Mouse (Mus musculus) ovary, adult 18-20 months (tissue): ENCODE measurements around the gene Tmem59.

Experiments
- DNase-seq: peaks from one replicate; pipeline ENCODE4 v3.0.0; 2022; ENCODE audit warnings: low spot score, mixed read lengths

Gene Tmem59

DNA sequence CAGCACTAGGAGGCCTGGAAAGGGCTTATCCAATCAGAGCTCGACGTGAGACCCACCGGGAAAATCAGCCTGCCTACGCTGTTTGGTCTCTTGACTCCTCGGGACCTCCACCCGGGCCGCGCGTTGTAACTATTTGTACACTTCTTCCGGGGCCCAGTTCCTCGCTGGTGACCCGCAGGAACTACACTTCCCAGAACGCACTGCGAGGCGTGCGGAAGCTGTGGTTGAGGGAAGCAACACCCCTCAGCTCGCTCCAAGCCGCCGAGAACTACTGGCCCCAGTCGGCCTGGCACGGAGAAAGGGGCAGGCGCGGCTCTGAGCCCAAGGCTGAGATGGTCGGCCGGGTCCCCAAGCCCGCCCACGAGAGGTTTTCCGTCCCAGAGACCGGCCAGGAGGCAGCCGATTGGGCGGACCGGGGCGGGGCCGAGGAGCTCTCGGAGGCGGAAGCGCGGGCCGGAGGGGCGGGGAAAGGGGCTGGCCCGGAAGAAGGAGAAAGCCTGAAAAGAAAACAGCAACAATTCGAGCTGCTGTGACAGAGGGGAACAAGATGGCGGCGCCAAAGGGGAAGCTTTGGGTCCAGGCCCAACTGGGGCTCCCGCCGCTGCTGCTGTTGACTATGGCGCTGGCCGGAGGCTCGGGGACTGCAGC lies at the start of gene Tmem59:
TSS of gene Tmem59 (plus strand) at position 218 of the 648 bp plus-strand sequence.
- DNase-seq = peak; percentile 98

DNA sequence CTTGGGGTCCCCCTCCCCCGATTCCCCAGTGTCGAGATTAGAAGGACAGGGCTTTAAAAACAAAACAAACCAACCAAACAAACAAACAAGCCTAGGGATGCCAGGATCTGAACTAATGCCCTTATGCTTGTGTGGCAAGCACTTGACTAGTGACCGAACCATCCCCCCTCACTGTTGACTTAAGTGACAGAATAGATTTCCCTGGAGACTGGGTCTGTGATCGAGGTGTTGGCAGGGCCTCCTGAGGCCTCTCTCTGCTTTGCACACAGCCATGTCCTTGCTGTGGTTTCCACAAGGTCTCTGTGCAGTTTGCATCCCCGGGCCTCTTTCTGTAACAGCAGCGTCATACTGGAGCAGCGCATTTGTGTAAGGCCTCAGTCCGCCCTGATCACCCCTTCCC lies 48.8 kb upstream of the Tmem59 start:
- no peak for DNase-seq

DNA sequence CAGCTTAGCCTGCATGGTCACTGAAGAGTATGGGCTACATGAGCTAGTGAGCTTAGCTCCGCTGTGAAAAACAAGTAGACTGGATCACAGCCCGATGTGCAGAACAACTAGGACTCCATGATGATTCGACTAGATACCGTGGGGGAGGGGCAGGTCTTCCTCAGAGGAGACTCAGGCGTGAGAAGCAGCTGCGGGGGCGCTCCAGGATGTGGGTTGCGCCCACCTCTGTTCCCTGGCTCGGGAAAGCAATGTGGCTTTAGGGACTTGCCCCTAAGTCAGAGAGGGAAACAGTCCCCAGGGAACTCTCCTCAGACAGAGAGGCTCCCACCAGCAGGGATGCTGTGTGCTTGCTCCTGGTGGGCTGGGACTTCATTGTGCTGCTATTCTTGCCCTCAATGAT lies 47.7 kb upstream of the Tmem59 start:
- DNase-seq = no peak

DNA sequence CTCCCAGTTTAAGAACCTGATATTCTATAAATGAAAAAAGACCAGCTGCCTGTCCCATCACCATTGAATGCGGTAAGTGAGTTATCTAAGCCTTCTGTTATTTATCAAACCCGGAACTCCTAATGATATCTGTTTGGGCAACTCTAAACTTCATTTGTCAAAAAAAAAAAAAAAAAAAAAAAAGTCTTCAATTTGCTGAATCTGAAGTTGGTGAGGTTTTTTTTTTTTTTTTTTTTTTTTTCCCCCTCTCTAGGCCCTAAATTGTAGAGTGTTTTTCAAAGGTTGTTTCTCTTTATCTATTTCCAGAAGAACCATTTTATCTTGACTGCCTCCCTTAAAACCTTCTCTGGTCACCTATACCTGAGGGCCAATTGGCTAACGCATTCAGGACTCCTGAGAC lies 43.3 kb upstream of the Tmem59 start:
- no peak for DNase-seq

DNA sequence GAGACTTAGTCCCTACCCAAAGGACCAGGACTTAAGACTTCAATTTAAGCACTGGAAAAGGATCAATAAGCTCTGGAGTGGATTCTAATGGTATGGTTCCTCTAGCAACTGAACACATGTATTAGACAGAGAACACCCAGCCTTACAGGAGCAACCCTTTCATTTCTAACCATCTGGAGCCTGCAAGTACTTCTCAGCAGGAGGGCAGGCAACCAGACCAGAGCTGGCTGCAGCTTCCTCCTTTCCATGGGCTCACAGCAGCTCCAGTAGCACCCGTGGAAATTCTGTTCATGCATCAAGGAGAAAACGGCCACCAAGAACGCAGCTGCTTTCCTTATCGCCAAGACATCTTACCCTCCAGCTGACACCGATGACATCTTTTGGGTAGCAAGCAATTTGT lies 42.5 kb upstream of the Tmem59 start:
- no peak for DNase-seq

DNA sequence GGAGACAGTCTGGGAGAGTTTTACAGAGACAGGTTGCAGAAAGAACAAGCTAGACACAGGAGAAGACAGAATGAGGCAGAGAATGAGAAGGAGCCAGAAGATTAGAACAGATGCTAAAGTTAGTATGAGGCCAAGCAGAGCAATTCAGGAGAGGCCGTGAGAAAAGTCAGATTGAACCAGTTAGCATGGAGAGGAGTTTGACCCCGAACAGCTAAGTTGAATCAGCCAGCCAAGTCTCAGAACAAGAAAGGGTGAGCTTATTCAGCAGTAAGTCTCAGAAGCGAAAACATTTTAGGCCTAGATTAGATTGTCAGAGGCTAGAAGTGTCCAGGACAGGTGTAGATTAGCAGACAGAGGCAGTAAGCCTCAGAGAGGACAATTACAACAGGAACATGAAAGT lies 41.7 kb upstream of the Tmem59 start:
- DNase-seq = no peak

DNA sequence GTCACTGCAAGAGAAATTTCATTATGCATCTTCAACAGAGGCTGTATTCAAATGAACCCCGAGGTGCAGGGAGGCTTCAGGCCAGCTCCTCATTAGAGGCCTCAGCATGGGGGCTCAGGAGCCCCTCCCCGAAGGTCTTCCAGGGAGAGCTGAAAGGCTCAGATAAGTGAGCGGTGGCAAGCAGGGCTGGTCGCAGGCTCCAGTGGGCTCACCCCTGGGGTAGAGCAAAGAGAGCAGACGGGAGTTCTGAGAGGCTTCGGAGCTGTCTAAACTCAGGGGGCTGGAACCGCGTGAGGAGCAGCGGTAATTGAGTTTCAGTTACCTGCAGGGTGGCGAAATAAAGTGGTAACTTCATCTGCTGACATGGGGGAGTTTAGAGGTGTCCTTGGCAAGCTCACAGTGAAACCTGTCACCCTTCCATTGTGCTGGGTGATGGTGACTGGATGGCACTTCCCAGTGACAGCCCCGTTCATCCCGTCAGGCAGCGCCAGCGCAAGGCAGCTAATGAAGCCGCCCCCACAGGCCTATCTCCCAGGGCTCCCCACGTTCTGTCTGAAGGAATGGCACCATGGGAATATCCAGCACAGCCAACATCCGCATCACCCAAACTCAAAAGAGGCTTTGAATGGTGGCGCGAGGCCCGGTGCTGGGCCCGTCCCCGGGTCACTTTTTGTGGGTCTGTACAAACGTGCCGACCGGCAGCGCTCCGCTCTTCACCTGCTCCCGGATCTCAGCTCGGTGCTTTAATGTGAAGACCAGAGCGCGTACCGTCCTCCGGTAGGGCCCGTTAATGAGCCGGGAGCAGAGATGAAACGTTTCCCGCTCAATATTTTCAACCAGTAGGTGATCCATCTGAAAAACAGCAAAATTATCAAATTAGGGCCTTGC lies 39.0 kb upstream of the Tmem59 start:
- DNase-seq = no peak

DNA sequence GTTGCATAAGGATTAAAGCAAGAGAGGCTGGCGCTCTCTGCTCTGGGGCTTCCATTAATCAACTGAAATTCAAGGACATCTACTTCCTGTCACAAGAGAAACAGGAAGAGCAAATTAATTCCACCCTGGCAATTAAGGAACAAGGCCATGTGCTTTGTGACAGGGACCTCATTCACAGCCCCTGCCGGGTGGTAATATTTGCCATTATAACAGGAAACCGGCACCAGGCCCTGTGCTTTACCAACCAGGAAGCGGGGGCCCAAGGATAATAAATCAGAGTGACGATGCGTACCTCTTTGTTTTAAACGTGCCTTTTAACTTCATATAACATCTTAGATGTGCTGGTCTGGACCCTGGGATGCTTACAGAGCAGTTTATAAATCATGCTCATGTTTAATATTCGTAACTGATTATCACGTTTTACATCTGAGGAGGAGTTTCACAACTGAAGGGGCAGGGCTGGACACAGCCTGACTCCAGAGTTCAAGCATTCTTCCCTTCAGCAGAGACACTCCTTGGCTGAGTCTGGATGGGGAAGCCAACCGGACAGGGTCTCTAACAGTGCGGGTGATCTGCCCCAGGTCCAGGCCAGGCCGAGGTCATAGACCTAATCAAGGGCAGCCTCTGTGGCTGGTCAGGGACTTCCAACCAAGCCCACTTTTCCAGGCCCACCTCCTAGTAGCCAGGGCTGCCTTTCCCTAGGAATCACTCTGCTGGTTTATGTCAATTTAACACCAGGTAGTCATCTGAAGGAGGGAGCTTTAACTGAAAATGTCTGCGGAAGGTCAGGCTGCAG lies 38.2 kb upstream of the Tmem59 start:
- no peak for DNase-seq

DNA sequence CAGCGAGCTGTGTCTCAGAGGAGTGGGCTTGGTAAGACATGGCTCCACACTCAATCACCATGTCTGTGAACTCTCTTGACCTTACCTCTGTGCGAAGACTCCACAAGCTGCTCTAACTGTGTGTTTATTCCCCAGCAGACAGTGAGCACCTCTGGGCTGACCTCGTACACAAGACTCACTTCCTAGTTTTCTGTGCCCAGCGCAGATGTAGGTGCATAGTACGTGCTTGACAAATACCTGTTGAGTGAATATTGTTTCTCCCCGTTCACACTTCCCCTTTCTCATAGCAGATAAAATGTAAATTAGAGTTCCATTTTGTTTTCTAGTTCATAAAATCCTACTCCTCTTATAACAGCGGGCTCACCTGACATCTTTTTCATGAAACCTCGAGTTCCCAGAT lies 34.7 kb upstream of the Tmem59 start:
- no peak for DNase-seq

DNA sequence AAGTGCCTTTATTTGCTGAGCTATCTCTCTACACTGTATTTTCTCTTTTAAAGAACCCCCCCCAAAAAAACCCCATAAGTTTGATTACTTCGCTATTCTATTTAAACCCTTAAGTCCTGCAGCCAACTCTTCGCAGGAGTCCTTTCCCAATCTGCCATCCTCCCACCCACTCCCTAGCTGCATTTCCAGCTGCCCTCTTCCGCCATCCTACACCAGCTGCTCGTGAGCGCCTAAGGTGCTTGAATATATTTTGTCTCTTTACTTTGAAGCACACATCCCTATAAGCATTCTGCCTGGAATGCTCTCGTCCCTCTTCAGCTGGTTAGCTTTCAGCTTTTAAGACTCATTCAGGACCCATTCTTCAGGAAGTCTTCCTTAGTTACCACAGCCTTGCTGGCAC lies 27.2 kb upstream of the Tmem59 start:
- DNase-seq = no peak

DNA sequence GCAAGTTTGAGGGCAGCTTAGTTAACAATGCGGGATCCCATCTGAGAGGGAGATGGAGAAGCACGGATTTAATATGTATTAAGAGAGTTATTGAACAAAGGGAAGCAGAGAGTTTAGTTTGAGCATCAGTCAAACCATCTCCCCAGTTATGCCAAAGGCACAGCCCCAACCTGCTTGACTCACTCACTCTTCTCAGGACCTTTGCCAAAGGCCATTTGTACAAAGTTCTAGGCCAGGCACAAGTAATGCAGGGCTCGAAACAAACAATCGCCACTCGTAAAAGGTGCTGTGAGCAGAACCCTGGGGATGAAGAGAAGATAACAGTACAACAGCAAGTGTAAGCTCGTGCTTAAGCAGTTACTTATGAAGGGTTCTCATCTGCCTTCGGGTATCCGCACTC lies 25.6 kb upstream of the Tmem59 start:
- no peak for DNase-seq

DNA sequence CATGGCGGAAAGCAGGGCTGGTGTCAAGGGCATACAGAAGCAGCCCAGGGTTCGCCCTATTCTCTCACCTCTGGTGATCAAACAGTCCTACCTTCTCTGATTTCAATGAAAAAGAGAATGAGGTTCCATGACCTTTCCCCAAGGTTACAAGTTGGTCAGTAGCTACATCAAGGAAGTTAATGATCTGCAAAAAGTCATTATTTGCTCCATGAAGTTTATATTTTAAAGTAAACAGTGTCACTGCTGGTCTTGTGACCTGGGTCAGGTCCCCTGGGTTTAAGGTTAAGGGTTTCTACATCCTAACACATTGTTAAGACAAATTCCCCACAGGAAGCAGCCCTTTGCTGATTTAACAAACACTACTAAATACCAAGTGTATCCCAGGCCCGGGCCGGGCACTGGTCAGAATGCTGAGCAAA lies 21.2 kb upstream of the Tmem59 start:
- no peak for DNase-seq

DNA sequence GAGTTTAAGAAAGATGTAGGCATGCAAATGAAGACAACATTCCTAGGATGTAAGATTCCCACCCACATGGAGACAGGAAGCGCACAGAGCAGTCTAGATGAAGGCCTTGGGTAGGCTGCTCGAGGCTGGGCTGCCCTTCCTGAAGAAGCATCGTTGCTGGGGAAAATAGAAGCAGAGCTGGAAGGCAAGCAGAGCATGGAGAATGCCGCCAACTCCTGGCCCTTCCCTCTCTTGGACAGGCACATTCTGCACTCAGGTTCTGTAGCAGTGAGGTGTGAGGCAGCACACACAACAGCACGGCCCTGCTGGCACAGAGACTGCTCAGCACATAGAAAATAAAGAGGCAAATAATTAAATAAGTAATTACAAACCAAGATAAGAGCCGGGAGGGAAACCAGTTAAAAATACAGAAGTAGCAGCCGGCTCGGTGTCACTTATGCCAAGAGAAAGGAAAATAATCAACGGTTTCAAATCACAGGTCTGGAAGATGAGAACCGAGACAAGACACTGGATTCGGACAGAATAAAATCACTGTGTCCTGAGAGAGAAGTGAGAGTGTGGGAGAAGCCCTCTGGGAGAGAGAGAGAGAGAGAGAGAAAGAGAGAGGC lies 18.9 kb upstream of the Tmem59 start:
- DNase-seq = no peak

DNA sequence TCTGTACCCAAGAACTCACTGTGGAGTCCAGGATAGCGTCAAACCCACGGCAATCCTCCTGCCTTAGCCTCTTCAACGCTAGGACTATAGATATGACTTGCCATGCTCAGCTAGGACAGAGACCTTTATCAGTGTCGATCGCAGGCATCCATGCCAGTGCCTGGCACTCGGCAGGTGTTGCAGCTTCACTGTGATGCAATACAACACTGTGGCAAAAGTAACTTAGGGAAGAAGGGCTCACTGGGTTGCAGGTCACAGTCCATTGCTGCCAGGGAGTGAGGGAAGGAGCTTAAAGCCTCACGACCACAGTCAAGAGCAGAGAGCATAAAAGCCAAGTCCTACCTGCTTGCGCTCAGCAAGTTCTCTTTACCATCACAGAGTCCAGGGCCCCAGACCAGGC lies 18.0 kb upstream of the Tmem59 start:
- no peak for DNase-seq

DNA sequence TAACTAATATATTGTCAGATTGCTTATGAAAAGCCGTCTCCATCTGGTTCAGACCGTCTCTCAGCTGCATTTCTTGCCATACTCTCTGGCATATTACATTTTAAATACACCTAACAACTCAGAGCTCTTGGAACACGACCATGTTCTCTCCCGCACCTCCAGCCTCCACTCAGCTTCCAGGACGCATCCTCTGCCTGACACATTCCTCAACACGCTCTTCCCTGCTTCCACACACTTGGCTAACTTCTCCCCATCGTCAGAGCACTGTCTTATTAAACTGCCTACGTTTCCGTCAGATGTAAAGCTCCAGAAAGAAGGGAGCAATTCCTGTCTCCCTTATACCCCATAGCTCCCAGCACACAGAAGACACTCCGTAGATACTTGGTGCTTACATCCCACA lies 14.9 kb upstream of the Tmem59 start:
- no peak for DNase-seq

DNA sequence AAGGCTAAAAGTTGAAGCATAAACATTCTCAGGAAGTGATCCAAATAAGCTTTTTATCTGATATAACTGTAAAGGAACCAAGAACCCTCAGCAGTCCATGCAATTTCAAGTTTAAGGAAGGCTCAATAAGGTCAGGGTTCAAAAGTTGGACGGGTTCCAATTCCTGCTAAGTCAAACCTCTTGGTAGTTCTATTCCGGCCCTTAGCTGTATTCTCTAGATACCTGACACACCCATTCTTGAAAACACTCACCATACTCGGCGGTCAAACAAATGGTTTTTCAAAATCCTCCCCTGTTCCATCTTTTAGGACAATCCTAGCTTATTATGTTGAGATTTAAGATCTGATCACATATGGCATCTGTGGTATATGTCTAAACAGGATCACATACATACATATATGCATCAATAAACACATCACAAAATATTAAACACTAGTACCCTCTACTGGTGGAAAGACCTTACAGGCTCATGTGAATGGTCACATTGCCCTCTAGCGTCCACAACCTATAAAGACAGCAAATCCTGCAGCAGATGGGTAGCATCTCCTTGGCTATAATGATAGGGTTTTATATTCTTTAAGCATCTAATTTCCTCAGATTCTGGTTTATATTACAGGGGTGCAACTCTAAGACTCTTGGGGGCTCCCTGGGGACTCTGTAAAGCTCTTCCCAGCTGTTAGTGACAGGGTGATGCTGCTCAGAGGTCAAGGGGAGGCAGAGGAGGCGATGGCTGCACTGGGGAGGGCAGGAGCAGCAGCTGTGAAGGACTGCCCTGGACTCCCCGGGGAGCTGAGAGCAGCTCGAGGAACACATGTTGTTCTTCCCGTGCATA lies 14.2 kb upstream of the Tmem59 start:
- peak; percentile 22 for DNase-seq

DNA sequence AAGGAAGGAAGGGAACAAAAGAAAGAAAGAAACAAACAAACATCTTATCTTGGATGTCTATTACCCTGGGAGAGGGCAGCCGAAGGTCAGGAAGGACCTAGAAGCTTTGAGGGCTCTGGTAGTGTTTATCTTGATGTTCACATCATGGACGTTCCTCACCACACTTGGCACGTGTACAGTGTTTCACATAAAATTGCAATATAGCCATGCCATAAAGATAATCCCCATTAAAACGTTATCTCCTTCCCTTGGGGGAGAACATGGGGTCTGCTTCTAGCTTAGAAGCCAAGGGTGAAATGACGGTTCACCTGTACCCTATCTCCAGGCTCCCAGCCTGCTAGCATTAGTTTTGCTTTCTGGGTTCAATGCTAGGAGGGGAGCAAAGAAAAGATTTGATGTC lies 11.5 kb upstream of the Tmem59 start:
- DNase-seq = no peak

DNA sequence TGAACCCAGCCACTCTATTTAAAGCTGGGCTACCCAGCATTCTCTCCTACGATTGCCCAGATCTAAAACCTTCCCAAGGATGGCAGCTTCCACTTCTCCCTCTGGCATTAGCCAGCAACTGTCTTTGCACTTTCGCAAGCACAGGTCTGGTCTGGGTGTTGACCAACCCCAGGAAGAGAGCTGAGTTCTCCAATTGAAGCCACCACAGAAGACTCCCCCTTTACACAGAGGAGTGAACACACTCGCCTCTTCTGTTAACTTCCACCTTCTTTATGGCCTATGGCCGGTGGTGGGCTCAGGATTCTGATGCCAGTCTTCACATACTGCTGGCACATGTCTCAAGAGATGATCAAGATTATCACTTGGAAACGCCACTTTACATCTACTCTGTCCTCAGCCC lies 10.4 kb upstream of the Tmem59 start:
- no peak for DNase-seq

DNA sequence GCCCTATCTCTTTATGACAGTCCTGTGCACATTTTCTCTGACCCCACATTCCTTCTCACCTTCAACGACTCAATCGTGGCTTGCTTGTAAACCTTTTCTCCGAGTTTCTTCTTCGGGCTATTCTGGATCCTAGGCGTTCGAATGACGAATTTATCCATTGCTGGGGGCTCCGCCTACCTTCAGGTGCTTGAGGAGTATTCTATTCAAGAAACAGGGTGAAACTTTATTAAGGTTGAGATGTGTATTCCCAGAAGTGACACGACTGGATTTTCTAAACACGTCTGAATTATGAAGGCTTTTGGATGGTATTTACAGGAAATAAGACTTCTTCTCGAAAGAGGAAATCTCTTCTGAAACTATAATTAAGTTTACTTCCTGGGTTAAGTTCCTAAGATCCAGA lies 693 bp upstream of the Tmem59 start:
- no peak for DNase-seq

DNA sequence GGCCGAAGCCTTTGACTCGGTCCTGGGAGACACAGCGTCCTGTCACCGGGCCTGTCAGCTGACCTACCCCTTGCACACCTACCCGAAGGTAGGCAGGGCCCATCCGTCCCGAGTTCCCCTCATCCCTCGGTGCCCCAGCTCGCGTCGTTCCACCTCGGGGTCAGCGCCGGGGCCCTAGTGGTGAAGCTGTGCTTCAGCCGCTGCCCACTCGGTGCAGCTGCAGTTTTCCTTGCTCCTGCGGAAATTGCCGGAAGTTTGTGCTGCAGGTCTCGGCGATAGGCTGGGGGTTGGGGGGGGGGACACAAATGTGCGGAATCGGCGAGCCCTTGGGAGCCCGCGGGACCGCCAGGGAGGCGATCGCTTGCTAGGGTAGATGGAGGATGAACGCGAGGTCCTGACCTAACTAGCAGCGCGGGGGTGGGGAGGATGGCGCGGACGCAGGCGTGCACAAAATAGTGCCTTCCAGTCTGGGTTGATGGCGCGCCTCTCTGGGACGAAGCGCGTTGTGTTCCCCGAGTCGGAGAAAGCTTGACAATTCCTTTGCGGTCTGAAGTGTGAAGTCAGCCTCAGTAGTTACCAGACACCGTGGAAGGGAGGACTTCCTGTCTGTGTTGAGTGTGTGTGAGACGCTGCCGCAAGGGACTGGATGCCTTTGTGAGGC lies 761 bp downstream of the Tmem59 start, which contains the start of gene Tceanc2:
TSS of gene Tceanc2 (minus strand) at position 287 of the 661 bp plus-strand sequence.
- peak; percentile 9 for DNase-seq

DNA sequence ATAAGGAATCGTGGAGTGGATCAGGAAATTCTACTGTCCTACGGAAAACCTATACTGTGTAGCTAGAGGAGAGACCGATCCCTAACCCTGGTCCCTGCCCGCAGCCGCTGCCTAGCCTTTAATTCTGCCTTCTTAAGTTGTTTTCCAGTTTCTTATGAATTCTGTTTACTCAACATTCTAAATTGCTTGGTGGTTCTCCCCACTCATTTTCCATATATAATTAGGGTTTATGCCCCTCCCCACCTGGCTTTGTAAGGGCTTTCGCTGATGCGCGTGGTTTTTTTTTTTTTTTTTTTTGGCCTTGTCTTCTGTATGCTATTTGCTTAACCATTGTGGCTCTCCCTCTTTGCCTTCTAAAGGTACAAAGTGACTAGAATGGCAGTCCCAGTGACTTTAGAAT lies 1.4 kb downstream of the Tmem59 start:
- no peak for DNase-seq
